Mouse (Mus musculus): ENCODE data around the gene Rbfox1.
A peak's percentile ranks its signal among the peaks of the same experiment; 100 is the strongest.

The Rbfox1 gene

GRCm38 (mm10) chr16:5992045-5993011 is 107.2 kb downstream of the Rbfox1 start:
- no peak for DNase-seq (ENCODE audit: low spot score)

DNA sequence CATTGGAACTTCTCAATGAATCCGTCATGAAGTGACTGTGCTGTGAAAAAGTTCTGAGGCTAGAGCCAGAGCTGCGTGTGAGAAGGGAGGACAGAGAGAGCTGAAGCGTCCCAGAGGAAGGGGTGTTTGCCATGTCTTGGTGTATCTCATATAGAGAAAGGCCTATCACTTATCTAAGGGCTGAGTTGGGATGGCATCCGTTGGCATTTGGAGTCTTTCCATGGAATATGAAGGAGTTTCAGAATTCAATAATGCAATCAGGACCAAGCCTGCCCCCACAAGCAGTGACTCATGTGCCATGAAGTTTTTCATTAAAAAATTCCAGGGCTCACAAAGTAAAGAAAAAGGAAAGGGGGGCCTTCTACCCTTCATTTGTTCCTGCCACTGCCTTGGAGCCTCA is 112.0 kb downstream of the Rbfox1 start:
- no peak for DNase-seq (ENCODE audit: low spot score)

GRCm38 (mm10) chr16:5997651-5998050 is 112.5 kb downstream of the Rbfox1 start:
- DNase-seq (ENCODE audit: low spot score) = no peak

GRCm38 (mm10) chr16:6000016-6000415 is 114.9 kb downstream of the Rbfox1 start:
- DNase-seq (ENCODE audit: low spot score) = no peak

DNA sequence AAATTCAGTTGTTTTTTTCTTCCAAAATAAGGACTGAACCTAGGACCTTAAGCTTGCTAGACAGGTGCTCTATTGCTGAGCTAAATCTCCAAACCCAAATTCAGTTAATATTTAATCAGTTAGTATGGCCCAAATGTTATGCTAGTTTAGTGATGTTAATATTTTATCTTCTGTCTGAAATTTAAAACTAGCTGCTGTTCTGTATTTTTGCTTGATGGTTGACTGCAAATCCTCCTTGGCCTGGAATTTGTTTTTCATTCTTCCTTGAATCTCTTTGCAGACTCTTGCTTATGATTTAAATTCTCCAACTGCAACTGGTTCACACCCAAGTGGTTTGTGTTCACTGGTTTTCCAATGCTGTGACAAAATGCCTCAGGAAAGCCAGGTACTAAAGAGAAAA is 121.8 kb downstream of the Rbfox1 start:
- DNase-seq (ENCODE audit: low spot score) = no peak

- no peak for DNase-seq (ENCODE audit: low spot score)
Observed at GRCm38 (mm10) chr16:6012853-6013252, 127.7 kb downstream of the Rbfox1 start.

GRCm38 (mm10) chr16:6018639-6019038 is 133.5 kb downstream of the Rbfox1 start:
- DNase-seq (ENCODE audit: low spot score) = peak; percentile 31

- no peak for DNase-seq (ENCODE audit: low spot score)
Observed at GRCm38 (mm10) chr16:6019361-6019760, 134.2 kb downstream of the Rbfox1 start.

- DNase-seq (ENCODE audit: low spot score) = no peak
Observed at GRCm38 (mm10) chr16:6031280-6031679, 146.1 kb downstream of the Rbfox1 start.

GRCm38 (mm10) chr16:6032563-6032962 is 147.4 kb downstream of the Rbfox1 start:
- no peak for DNase-seq (ENCODE audit: low spot score)

DNA sequence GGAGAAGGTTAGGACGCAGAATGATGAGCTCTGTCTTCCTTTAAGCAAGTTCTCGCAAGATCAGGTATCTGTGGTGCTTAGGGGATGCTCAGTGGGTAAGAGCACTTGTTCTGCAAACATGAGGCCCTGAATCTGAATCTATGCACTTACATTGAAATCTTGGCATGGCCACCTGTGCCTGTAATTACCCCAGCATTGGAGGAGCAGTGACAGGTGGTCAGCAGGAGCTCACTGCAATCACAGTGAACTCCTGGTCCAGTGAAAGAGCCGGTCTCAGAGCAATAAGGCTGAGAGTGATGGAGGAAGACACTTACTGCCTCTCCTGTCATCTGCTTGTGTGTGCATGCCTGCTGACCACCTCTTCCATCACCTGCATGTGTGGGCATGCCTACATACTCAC is 149.7 kb downstream of the Rbfox1 start:
- DNase-seq (ENCODE audit: low spot score) = no peak

DNA sequence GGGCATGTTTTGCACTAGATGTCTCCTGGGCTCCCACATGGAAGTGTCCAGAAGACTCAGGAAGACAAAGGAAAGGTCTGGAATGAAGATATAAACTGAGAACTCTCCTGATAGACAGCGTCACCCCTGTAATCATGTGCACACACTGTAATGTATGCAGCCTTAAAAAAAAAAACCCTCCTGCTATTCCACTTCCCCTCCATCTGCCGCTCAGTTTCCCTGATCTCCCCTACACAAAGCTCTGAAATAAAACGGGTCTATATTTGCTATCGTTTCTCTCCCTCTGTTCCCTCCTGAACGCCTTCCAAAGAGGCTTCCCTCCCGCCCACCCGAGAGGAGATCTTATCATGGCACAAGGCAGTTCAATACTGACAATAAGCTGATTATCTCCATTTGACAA is 151.9 kb downstream of the Rbfox1 start:
- DNase-seq (ENCODE audit: low spot score) = no peak

DNA sequence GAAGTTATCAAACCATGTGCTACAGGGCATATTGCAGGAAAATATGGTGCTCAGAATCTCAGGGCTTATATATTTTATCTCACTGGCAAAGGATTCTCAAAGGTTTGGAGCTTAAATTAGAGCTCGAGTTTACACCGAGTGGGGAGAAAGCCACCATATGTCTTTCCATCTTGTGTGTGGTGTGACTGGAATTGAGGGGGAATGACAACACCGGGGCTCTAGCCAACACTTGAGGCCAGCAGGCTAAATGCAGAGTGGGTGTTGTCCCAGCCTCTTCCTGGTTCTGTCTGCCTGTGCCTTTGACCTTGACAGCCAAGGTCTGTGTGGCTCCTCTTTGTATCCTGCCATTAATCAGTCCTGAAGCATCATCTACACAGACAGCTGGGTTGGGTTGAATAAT is 157.6 kb downstream of the Rbfox1 start:
- no peak for DNase-seq (ENCODE audit: low spot score)

- no peak for DNase-seq (ENCODE audit: low spot score)
Observed at GRCm38 (mm10) chr16:6048601-6049000, 163.4 kb downstream of the Rbfox1 start.

DNA sequence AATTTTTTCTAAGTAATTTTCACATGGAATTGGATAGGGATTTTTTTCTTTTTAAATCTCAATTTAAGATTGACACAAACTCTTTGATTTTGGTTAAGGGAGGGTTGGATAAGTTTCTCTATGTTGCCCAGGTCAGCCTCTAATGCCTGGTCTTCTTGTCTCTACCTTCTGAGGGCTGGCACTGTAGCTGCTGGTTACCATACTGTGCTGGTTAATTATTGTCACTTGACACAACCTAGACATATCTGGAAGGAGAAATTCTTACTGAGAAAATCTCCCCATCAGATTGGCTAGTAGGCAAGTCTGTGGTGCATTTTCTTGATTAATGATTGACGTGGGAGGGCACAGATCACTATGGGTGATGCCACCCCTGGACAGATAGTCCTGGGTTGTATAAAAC is 177.3 kb downstream of the Rbfox1 start:
- no peak for DNase-seq (ENCODE audit: low spot score)

- no peak for DNase-seq (ENCODE audit: low spot score)
Observed at GRCm38 (mm10) chr16:6065481-6065880, 180.3 kb downstream of the Rbfox1 start.

DNA sequence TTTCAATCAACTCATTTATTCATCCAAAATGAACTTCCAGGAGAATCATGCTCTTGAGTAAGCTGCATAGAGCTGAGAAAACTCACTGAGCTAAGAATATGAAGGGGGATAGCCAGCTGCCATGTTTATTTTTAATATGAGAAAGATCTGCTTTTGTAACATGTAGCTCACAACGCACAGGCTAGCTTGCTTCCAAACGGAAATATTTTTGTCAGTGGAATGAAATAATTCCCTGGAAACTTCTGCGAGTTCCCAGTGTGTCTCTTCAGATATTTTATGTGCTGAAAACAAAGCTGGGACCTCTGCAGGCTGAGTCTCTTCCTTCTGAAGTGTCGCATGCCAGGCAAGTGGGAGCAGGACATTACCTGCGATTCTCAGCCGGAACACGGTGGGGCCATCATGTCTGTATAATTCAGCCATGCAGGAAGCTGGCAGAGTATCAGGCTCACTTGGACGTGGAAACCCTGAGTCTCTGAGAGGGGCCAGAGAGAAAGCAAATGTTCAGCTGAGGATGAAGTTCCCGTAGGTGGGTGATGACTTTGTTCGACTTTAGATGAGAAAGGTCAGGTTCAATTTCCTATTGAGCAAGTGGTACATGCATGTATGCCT is 190.4 kb downstream of the Rbfox1 start:
- DNase-seq (ENCODE audit: low spot score) = no peak

- no peak for DNase-seq (ENCODE audit: low spot score)
Observed at GRCm38 (mm10) chr16:6079017-6079416, 193.9 kb downstream of the Rbfox1 start.

DNA sequence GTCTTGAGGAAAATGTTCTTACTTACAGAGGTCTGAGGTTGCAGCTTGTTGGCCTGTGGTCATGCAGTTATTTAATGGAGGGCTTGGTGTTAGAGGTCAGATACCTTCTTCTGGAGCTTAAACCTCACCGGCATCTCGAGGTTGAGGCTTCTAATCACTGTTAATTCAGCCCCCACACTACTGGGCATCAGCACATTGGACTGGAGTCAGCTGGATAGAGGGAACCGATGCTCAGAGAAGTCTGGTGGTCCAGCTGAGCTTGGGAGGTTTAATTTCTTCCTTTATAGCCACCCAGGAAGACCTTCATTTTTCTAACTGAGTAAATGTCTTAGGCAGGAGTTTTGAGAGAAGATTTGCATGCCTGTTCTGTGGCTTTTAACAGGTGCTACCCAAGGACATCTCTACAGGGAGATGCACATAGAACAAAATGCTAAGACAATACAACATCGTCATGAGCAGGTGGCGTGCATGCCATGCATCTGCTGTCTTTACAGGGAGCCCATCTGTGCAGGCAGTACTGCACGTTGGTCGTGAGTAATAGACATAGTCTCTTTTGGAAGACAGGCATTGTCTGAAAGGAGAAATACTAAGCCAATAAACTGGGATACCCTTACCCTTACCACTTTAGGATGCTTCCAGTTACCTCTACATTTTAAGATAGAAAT is 199.7 kb downstream of the Rbfox1 start:
- no peak for DNase-seq (ENCODE audit: low spot score)

GRCm38 (mm10) chr16:6086200-6086599 is 201.0 kb downstream of the Rbfox1 start:
- DNase-seq (ENCODE audit: low spot score) = no peak

DNA sequence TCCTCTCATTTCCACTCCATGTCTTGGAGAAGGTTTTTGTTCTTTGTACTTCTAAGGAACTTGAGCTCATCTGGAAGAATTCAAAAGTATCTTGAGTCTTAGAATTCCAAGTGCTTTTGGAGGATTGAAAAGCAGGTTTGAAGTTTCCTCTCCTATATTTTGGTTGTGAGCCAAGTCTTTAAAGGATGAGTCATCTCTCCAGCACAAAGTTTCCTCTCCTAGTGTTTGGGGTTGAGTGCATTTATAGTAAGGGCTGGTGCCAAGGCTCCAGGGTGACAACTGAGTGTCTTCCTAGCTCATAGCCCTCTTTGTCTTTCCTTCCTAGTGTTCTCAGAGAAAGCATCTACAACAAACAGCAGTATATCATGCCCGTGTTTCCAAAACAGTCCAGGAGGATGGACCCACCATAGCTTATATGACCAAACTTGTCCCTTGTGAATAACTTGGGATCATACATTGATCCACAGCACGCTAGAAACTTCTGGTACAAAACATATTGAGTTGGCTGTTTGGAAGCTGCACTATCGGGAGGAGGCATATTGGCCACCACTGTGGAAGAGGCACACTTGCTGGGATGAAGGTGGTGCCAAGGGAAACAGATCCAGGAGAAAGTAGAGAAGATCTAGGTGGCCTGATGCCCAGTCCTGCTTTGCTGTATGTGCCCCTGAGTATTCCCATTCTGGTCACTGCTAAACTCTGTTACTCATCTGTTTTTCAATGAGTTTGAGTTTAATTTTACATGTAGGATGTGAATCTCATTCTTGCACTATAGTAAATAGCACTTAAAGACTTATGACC is 206.4 kb downstream of the Rbfox1 start:
- no peak for DNase-seq (ENCODE audit: low spot score)

All from ovary, postnatal 10 days (tissue).